Mouse (Mus musculus): Measurements from ENCODE around the gene Sprr2j-ps. TPM values are rescaled to one million over a fixed set of nuclear protein-coding genes. Genes with fewer than 3 reads are reported as not detected.

Sprr2j-ps gene
- not detected in 2 replicates for polyA plus RNA-seq (2015; fragmentation: Nextera tagmentation; extraction: Ambion mirVana)

GRCm38 (mm10) chr3:92417782-92418181, at the start of gene Sprr2j-ps:
Sprr2j-ps (plus strand) TSS chr3:92418082.
- no peak within 1 kb of the TSS for H3K9ac ChIP-seq
- no peak for ATAC-seq (replicated peaks; ENCODE audit: insufficient number of reproducible peaks, insufficient read depth, low FRiP score, low read depth)
- no peak within 1 kb of the TSS for H3K4me2 ChIP-seq
- no peak within 1 kb of the TSS for H3K4me3 ChIP-seq
- no peaks in the 10 kb centered on the region for H3K9me3 ChIP-seq (replicated peaks)
- 86% methylated on average over 2 of the region's 2 CpGs for WGBS
- no peaks in the 10 kb centered on the region for H3K4me1 ChIP-seq (replicated peaks)
- no peaks in the 10 kb centered on the region for H3K27me3 ChIP-seq
- H3K36me3 ChIP-seq: no peaks in the 10 kb centered on the region
- H3K27ac ChIP-seq: no peak within 1 kb of the TSS

GRCm38 (mm10) chr3:92373613-92374012, 44.3 kb upstream of the Sprr2j-ps start:
- no peaks in the 10 kb centered on the region for H3K36me3 ChIP-seq
- H3K27me3 ChIP-seq: no peaks in the 10 kb centered on the region
- 74% methylated on average over 2 of the region's 2 CpGs for WGBS
- no peak overlapping the region for H3K9ac ChIP-seq
- no peaks in the 10 kb centered on the region for H3K9me3 ChIP-seq (replicated peaks)
- no peak overlapping the region for H3K4me3 ChIP-seq
- H3K4me1 ChIP-seq (replicated peaks): no peaks in the 10 kb centered on the region
- no peak overlapping the region for H3K4me2 ChIP-seq
- no peak for ATAC-seq (replicated peaks; ENCODE audit: insufficient number of reproducible peaks, insufficient read depth, low FRiP score, low read depth)
- no peak overlapping the region for H3K27ac ChIP-seq

- no peak for ATAC-seq (replicated peaks; ENCODE audit: insufficient number of reproducible peaks, insufficient read depth, low FRiP score, low read depth)
Observed at GRCm38 (mm10) chr3:92385385-92385784, 32.5 kb upstream of the Sprr2j-ps start, which contains the start of gene Sprr2h. Sprr2h (plus strand) TSS chr3:92385685.

GRCm38 (mm10) chr3:92394301-92394700, 23.6 kb upstream of the Sprr2j-ps start:
- ATAC-seq (replicated peaks; ENCODE audit: insufficient number of reproducible peaks, insufficient read depth, low FRiP score, low read depth): no peak
- Histone ChIP-seq H3K36me3 (no peaks in the 10 kb centered on the region), H3K27me3 (no peaks in the 10 kb centered on the region), H3K4me2 (no peak overlapping the region), H3K4me1 (replicated peaks) (no peaks in the 10 kb centered on the region), H3K4me3 (no peak overlapping the region), H3K27ac (no peak overlapping the region), H3K9me3 (replicated peaks) (no peaks in the 10 kb centered on the region), H3K9ac (no peak overlapping the region)
- whole genome bisulfite sequencing: 32% methylated on average over 1 of the region's 1 CpGs

More at GRCm38 (mm10) chr3:92385385-92385784, 32.5 kb upstream of the Sprr2j-ps start, which contains the start of gene Sprr2h:
- 80% methylated on average over 1 of the region's 1 CpGs for WGBS
- no peaks in the 10 kb centered on the region for H3K36me3 ChIP-seq
- no peak within 1 kb of the TSS for H3K4me2 ChIP-seq
- no peak within 1 kb of the TSS for H3K9ac ChIP-seq
- H3K4me3 ChIP-seq: no peak within 1 kb of the TSS
- no peaks in the 10 kb centered on the region for H3K4me1 ChIP-seq (replicated peaks)
- no peaks in the 10 kb centered on the region for H3K27me3 ChIP-seq
- no peaks in the 10 kb centered on the region for H3K9me3 ChIP-seq (replicated peaks)
- no peak within 1 kb of the TSS for H3K27ac ChIP-seq

GRCm38 (mm10) chr3:92407691-92408090, 10.2 kb upstream of the Sprr2j-ps start, which contains the start of gene Sprr2i:
Sprr2i (plus strand) TSS chr3:92407991.
- Histone ChIP-seq H3K4me1 (replicated peaks) (no peaks in the 10 kb centered on the region), H3K9me3 (replicated peaks) (no peaks in the 10 kb centered on the region), H3K36me3 (no peaks in the 10 kb centered on the region), H3K9ac (no peak within 1 kb of the TSS), H3K4me2 (no peak within 1 kb of the TSS), H3K27ac (no peak within 1 kb of the TSS), H3K4me3 (no peak within 1 kb of the TSS), H3K27me3 (no peaks in the 10 kb centered on the region)
- ATAC-seq (replicated peaks; ENCODE audit: insufficient number of reproducible peaks, insufficient read depth, low FRiP score, low read depth): no peak
- 81% methylated on average over 2 of the region's 2 CpGs for WGBS

GRCm38 (mm10) chr3:92429323-92429722, 11.4 kb downstream of the Sprr2j-ps start, which contains the start of gene Gm9774:
Gm9774 (minus strand) TSS chr3:92429423.
- no peaks in the 10 kb centered on the region for H3K9me3 ChIP-seq (replicated peaks)
- H3K4me2 ChIP-seq: no peak within 1 kb of the TSS
- H3K9ac ChIP-seq: no peak within 1 kb of the TSS
- H3K27me3 ChIP-seq: no peaks in the 10 kb centered on the region
- no peak within 1 kb of the TSS for H3K4me3 ChIP-seq
- WGBS: 83% methylated on average over 6 of the region's 6 CpGs
- ATAC-seq (replicated peaks; ENCODE audit: insufficient number of reproducible peaks, insufficient read depth, low FRiP score, low read depth): no peak
- no peaks in the 10 kb centered on the region for H3K36me3 ChIP-seq
- H3K27ac ChIP-seq: no peak within 1 kb of the TSS
- H3K4me1 ChIP-seq (replicated peaks): no peaks in the 10 kb centered on the region

- H3K9me3 ChIP-seq (replicated peaks): no peaks in the 10 kb centered on the region
- WGBS: 71% methylated on average over 2 of the region's 2 CpGs
- no peak within 1 kb of the TSS for H3K4me3 ChIP-seq
- H3K36me3 ChIP-seq: no peaks in the 10 kb centered on the region
- H3K9ac ChIP-seq: no peak within 1 kb of the TSS
- H3K27me3 ChIP-seq: no peaks in the 10 kb centered on the region
- no peak within 1 kb of the TSS for H3K27ac ChIP-seq
- H3K4me2 ChIP-seq: no peak within 1 kb of the TSS
- H3K4me1 ChIP-seq (replicated peaks): no peaks in the 10 kb centered on the region
- ATAC-seq (replicated peaks; ENCODE audit: insufficient number of reproducible peaks, insufficient read depth, low FRiP score, low read depth): no peak
Observed at GRCm38 (mm10) chr3:92432282-92432681, 14.4 kb downstream of the Sprr2j-ps start, which contains the start of gene Sprr2k. Sprr2k (plus strand) TSS chr3:92432582.

GRCm38 (mm10) chr3:92438689-92439088, 20.8 kb downstream of the Sprr2j-ps start, which contains the start of gene Sprr1b:
Sprr1b (minus strand) TSS chr3:92438789.
- H3K4me3 ChIP-seq: no peak within 1 kb of the TSS
- no peak within 1 kb of the TSS for H3K4me2 ChIP-seq
- WGBS: 80% methylated on average over 3 of the region's 3 CpGs
- H3K36me3 ChIP-seq: no peaks in the 10 kb centered on the region
- no peak within 1 kb of the TSS for H3K9ac ChIP-seq
- no peaks in the 10 kb centered on the region for H3K9me3 ChIP-seq (replicated peaks)
- no peaks in the 10 kb centered on the region for H3K27me3 ChIP-seq
- H3K4me1 ChIP-seq (replicated peaks): no peaks in the 10 kb centered on the region
- H3K27ac ChIP-seq: no peak within 1 kb of the TSS
- no peak for ATAC-seq (replicated peaks; ENCODE audit: insufficient number of reproducible peaks, insufficient read depth, low FRiP score, low read depth)

GRCm38 (mm10) chr3:92440177-92440576, 22.3 kb downstream of the Sprr2j-ps start:
- no peak for ATAC-seq (replicated peaks; ENCODE audit: insufficient number of reproducible peaks, insufficient read depth, low FRiP score, low read depth)
- Histone ChIP-seq H3K4me2 (no peak overlapping the region), H3K27ac (no peak overlapping the region), H3K27me3 (no peaks in the 10 kb centered on the region), H3K9me3 (replicated peaks) (no peaks in the 10 kb centered on the region), H3K9ac (no peak overlapping the region), H3K36me3 (no peaks in the 10 kb centered on the region), H3K4me1 (replicated peaks) (no peaks in the 10 kb centered on the region), H3K4me3 (no peak overlapping the region)
- WGBS: 76% methylated on average over 3 of the region's 3 CpGs

- 55% methylated on average over 5 of the region's 5 CpGs for WGBS
- ATAC-seq (replicated peaks; ENCODE audit: insufficient number of reproducible peaks, insufficient read depth, low FRiP score, low read depth): no peak
Observed at GRCm38 (mm10) chr3:92455151-92455550, 37.3 kb downstream of the Sprr2j-ps start.

GRCm38 (mm10) chr3:92458620-92459019, 40.7 kb downstream of the Sprr2j-ps start, which contains the start of gene Sprr3:
Sprr3 (minus strand) TSS chr3:92458720.
- Histone ChIP-seq H3K36me3 (no peaks in the 10 kb centered on the region), H3K27me3 (no peaks in the 10 kb centered on the region), H3K4me3 (no peak within 1 kb of the TSS), H3K9ac (no peak within 1 kb of the TSS), H3K4me2 (no peak within 1 kb of the TSS), H3K9me3 (replicated peaks) (no peaks in the 10 kb centered on the region), H3K4me1 (replicated peaks) (no peaks in the 10 kb centered on the region), H3K27ac (no peak within 1 kb of the TSS)
- 56% methylated on average over 2 of the region's 2 CpGs for WGBS
- ATAC-seq (replicated peaks; ENCODE audit: insufficient number of reproducible peaks, insufficient read depth, low FRiP score, low read depth): no peak

More at GRCm38 (mm10) chr3:92455151-92455550, 37.3 kb downstream of the Sprr2j-ps start:
- Histone ChIP-seq H3K36me3 (no peaks in the 10 kb centered on the region), H3K27me3 (no peaks in the 10 kb centered on the region), H3K27ac (no peak overlapping the region), H3K4me2 (no peak overlapping the region), H3K9ac (no peak overlapping the region), H3K4me1 (replicated peaks) (no peaks in the 10 kb centered on the region), H3K4me3 (no peak overlapping the region), H3K9me3 (replicated peaks) (no peaks in the 10 kb centered on the region)

- Histone ChIP-seq H3K9me3 (replicated peaks) (no peaks in the 10 kb centered on the region), H3K27me3 (no peaks in the 10 kb centered on the region), H3K27ac (no peak overlapping the region), H3K9ac (no peak overlapping the region), H3K4me1 (replicated peaks) (no peaks in the 10 kb centered on the region), H3K36me3 (no peaks in the 10 kb centered on the region), H3K4me2 (no peak overlapping the region), H3K4me3 (no peak overlapping the region)
- WGBS: 54% methylated on average over 1 of the region's 1 CpGs
- ATAC-seq (replicated peaks; ENCODE audit: insufficient number of reproducible peaks, insufficient read depth, low FRiP score, low read depth): no peak
Observed at GRCm38 (mm10) chr3:92466576-92466975, 48.7 kb downstream of the Sprr2j-ps start.
